Comparison of ENCODE assay signal across 22 mouse cellular contexts in genomic region chr11:12107711-12108110, GRCm38 (mm10).
DNase-seq lines count a peak whose midpoint lies in the region; ATAC-seq lines count a peak whose summit lies in the region.
"Had no signal": no experiment of that assay in that cellular context is flagged by ENCODE, and none has a peak within 500 bp of the region (broad histone marks: within the 10 kb centered on the region; RNA-seq: fewer than 3 reads in every experiment).

No protein-coding gene starts in this region.

- H3K9me3 ChIP-seq in heart, embryonic 12.5 days (replicated peaks): no peaks in the 10 kb centered on the region
- H3K9me3 ChIP-seq: embryonic facial prominence, embryonic 10.5 days; embryonic facial prominence, embryonic 12.5 days; forebrain, embryonic 13.5 days; forebrain, embryonic 15.5 days; G1E had no signal

- WGBS in heart, embryonic 12.5 days: 80% methylated on average over 3 of the region's 3 CpGs

- H3K27me3 ChIP-seq in heart, embryonic 12.5 days (replicated peaks): no peaks in the 10 kb centered on the region
- H3K27me3 ChIP-seq: CH12.LX; embryonic facial prominence, embryonic 12.5 days; forebrain, embryonic 13.5 days; forebrain, embryonic 15.5 days; Patski had no signal

- H3K9ac ChIP-seq in heart, embryonic 12.5 days: no peak overlapping the region
- H3K9ac ChIP-seq: embryonic facial prominence, embryonic 12.5 days; forebrain, embryonic 13.5 days; forebrain, embryonic 15.5 days; forebrain, postnatal 0 days had no signal

- no peak overlapping the region for H3K4me3 ChIP-seq in heart, embryonic 12.5 days
- H3K4me3 ChIP-seq: embryonic facial prominence, embryonic 10.5 days; embryonic facial prominence, embryonic 12.5 days; forebrain, embryonic 13.5 days; forebrain, embryonic 15.5 days had no signal

- no peaks in the 10 kb centered on the region for H3K36me3 ChIP-seq in heart, embryonic 12.5 days
- H3K36me3 ChIP-seq: embryonic facial prominence, embryonic 10.5 days; embryonic facial prominence, embryonic 12.5 days; forebrain, embryonic 15.5 days; G1E had no signal

- H3K27ac ChIP-seq in heart, embryonic 12.5 days (ENCODE audit: poor library complexity, severe bottlenecking): no peak overlapping the region
- H3K27ac ChIP-seq: embryonic facial prominence, embryonic 10.5 days; embryonic facial prominence, embryonic 12.5 days; forebrain, embryonic 13.5 days; forebrain, embryonic 15.5 days had no signal

- no peaks in the 10 kb centered on the region for H3K4me1 ChIP-seq in heart, embryonic 12.5 days (replicated peaks)
- H3K4me1 ChIP-seq: embryonic facial prominence, embryonic 10.5 days; embryonic facial prominence, embryonic 12.5 days; forebrain, embryonic 13.5 days; forebrain, embryonic 15.5 days had no signal

- H3K4me2 ChIP-seq in heart, embryonic 12.5 days: no peak overlapping the region
- H3K4me2 ChIP-seq: embryonic facial prominence, embryonic 12.5 days; forebrain, embryonic 13.5 days; forebrain, embryonic 15.5 days had no signal

- DNase-seq in adrenal gland, adult 2 months: peak; percentile 2
- no peak for DNase-seq in adrenal gland, postnatal 25 days
- DNase-seq in adrenal gland, postnatal 14 days: peak; percentile 9
- DNase-seq in adrenal gland, adult 8-10 months: no peak
- DNase-seq in heart, adult 8-10 months (ENCODE audit: low spot score): peak; percentile 11
- DNase-seq: B cell, adult 2 months; cerebellum, adult 11-12 months; cerebellum, adult 2 months; cerebellum, adult 9-10 months; cerebellum, postnatal 10 days; cerebellum, postnatal 25 days; forebrain, postnatal 0 days had no signal

- no peak for ATAC-seq in heart, embryonic 12.5 days (ENCODE audit: insufficient number of reproducible peaks, low FRiP score)
- ATAC-seq: activated CD4-positive, CD25-positive, alpha-beta regulatory T cell, adult 4 months; CD4-positive, CD25-positive, alpha-beta regulatory T cell, adult 4 months; forebrain, embryonic 13.5 days; forebrain, embryonic 15.5 days; forebrain, postnatal 0 days; Patski had no signal

Comparison
In these comparisons a context has a peak if more than half of its experiments do, and no peak if none do; other contexts are left out.
1. DNase-seq: peak in adrenal gland, adult 2 months (single experiment), adrenal gland, postnatal 14 days (single experiment) and heart, adult 8-10 months (single experiment); none in adrenal gland, postnatal 25 days (single experiment) and adrenal gland, adult 8-10 months (single experiment).